Mouse (Mus musculus) forebrain, embryonic 11.5 days (tissue): Measurements from ENCODE around the gene Dysf. TPM values are rescaled to one million over a fixed set of nuclear protein-coding genes. Genes with fewer than 3 reads are reported as not detected.

Experiments
- ATAC-seq: fragments of 200-750 bp; cut with Nextera tagmentation; replicated peaks from 2 replicates; pipeline ENCODE4 v1.8.0; 2017; ENCODE audit warnings: moderate TSS enrichment; ENCODE audit not compliant: low FRiP score
- DNase-seq: peaks from one replicate; pipeline ENCODE4 v3.0.0-alpha.2; 2017; ENCODE audit warnings: low spot score
- H3K27ac ChIP-seq: fragments of 300-500 bp; sonication (generic); 2 replicates; pipeline ENCODE4 v1.5.1; 2014; ENCODE audit warnings: low read depth, low read length
- H3K27me3 ChIP-seq: fragments of 300-500 bp; sonication (generic); 2 replicates; pipeline ENCODE4 v1.6.1; 2014; ENCODE audit warnings: mild to moderate bottlenecking, low read length, mixed read lengths; ENCODE audit not compliant: control insufficient read depth, insufficient read depth
- H3K36me3 ChIP-seq: fragments of 300-500 bp; sonication (generic); 2 replicates; pipeline ENCODE4 v1.6.1; 2014; ENCODE audit warnings: mild to moderate bottlenecking, low read length, moderate library complexity, mixed read lengths; ENCODE audit not compliant: control insufficient read depth, insufficient read depth
- H3K4me1 ChIP-seq: fragments of 300-500 bp; sonication (generic); replicated peaks from 2 replicates; pipeline ENCODE4 v1.6.1; 2014; ENCODE audit warnings: low read length, mixed read lengths; ENCODE audit not compliant: control insufficient read depth, insufficient read depth
- H3K4me2 ChIP-seq: fragments of 300-500 bp; sonication (generic); 2 replicates; pipeline ENCODE4 v1.6.1; 2014; ENCODE audit warnings: low read depth, mild to moderate bottlenecking, low read length, moderate library complexity, mixed read lengths; ENCODE audit not compliant: severe bottlenecking
- H3K4me3 ChIP-seq: fragments of 300-500 bp; sonication (generic); 2 replicates; pipeline ENCODE4 v1.5.1; 2014; ENCODE audit warnings: low read depth, low read length
- H3K9ac ChIP-seq: fragments of 300-500 bp; sonication (generic); 2 replicates; pipeline ENCODE4 v1.6.1; 2014; ENCODE audit warnings: low read length
- H3K9me3 ChIP-seq: fragments of 300-500 bp; sonication (generic); 2 replicates; pipeline ENCODE4 v1.6.1; 2016; ENCODE audit warnings: low read length, mixed read lengths; ENCODE audit not compliant: control insufficient read depth
- WGBS: fragments of 180-500 bp; shearing (Covaris S2); extraction: QIAGEN DNeasy Blood & Tissue Kit; methylation state at CpG from one replicate; pipeline ENCODE4 v1.1.7; 2014; 5-methylcytosine and 5-hydroxymethylcytosine counted together
- polyA plus RNA-seq: library from polyadenylated mRNA; unstranded; fragments of >200 nt; fragmentation: Nextera tagmentation; extraction: Ambion mirVana; gene quantifications from 2 replicates; pipeline ENCODE4 v1.2.1, GENCODE M21; 2014

Gene Dysf
- polyA plus RNA-seq, 1 experiment from 2014 or later: 3.4 TPM

DNA sequence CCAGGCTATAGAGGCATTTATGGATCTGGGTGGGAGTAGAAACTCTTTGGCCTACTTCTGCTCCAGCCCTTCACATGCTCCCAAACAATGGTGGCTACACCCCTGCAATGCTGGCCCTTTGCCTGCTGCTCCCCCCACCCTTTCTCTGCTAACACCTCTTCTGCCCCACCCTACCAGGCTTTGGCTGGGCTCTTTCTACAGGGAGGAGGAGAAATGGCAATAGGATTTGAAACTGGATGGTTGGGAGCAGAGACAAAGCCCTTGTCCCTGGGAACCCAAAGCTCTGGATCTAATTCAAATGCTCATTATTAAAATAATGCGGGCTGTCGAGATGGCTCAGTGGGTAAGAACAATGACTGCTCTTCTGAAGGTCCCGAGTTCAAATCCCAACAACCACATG, 72.2 kb downstream of the Dysf start:
- Histone ChIP-seq H3K4me1 (no peaks in the 10 kb centered on the region), H3K9ac (no peak overlapping the region), H3K4me3 (no peak overlapping the region), H3K36me3 (no peaks in the 10 kb centered on the region), H3K27ac (no peak overlapping the region), H3K9me3 (no peaks in the 10 kb centered on the region), H3K27me3 (no peaks in the 10 kb centered on the region), H3K4me2 (no peak overlapping the region)
- 62% methylated on average over 3 of the region's 3 CpGs for WGBS
- ATAC-seq (no peak), DNase-seq (no peak)

DNA sequence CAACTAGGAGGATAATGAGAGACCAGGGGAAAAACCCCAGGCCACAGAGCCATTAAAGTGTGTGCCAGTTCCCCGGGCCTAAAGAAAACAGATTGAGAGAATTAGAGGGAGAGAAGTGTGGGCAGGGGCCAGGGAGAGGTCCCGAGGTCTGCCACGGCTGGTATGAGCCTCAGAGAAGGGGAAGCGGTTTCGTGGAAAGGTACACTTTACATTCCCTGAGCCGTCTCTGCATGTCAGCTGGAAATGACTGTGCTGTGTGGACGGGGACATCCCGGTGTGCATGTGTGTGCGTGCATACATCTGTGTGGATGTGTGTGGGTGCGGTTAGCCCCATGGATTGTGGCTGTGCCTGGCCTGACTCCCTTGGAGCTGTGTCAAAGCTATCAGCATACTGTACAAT, 76.4 kb downstream of the Dysf start:
- Histone ChIP-seq H3K4me2 (no peak overlapping the region), H3K36me3 (no peaks in the 10 kb centered on the region), H3K4me1 (no peaks in the 10 kb centered on the region), H3K27me3 (no peaks in the 10 kb centered on the region), H3K4me3 (no peak overlapping the region), H3K9me3 (no peaks in the 10 kb centered on the region), H3K9ac (no peak overlapping the region), H3K27ac (no peak overlapping the region)
- no peak for ATAC-seq
- 82% methylated on average over 10 of the region's 10 CpGs for WGBS
- no peak for DNase-seq

DNA sequence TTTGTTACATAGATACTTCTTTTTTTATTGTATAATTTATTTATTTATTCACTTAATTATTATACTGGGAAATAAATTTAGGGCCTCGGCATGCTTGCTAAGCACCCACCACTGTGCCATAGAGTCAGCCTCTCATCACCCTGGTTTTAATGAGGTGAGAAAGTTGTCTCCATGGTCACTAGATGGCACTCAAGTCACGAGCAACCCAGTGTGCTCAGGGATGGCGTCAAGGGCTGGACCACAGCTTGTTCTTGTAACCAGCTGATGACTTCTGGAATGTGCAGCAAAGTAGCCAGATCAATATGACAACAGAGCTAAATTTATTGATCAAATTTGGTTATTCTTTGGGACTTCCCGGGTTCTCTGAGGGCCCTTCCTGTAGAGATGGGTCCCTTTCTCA, 85.1 kb downstream of the Dysf start:
- Histone ChIP-seq H3K36me3 (no peaks in the 10 kb centered on the region), H3K27me3 (no peaks in the 10 kb centered on the region), H3K9ac (no peak overlapping the region), H3K27ac (no peak overlapping the region), H3K4me1 (no peaks in the 10 kb centered on the region), H3K4me2 (no peak overlapping the region), H3K4me3 (no peak overlapping the region), H3K9me3 (no peaks in the 10 kb centered on the region)
- ATAC-seq (no peak; the same call in 1 of the 2 replicates), DNase-seq (peak; percentile 71)
- WGBS: 29% methylated on average over 4 of the region's 4 CpGs

DNA sequence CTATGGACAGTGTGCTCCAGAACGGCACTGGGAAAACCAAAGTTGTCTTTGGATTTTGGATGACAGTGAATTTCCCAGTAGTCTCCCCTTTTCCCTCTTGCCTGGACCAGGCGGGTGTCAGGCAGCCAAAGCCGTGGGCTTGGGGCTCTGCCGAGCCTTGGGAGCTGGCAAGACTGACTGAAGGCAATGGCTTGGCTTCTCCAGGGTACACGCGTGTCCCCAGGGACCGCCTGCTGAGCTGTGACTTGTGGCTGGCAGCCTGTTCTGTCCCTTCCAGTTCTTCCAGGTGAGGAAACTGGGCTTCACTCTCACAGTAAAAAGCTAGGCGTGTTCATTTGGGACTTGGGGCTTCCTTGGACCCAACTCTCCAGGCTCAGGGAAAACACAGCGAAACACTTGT, 86.1 kb downstream of the Dysf start:
- H3K4me1 ChIP-seq: no peaks in the 10 kb centered on the region
- H3K4me2 ChIP-seq: no peak overlapping the region
- H3K9ac ChIP-seq: no peak overlapping the region
- ATAC-seq (no peak), DNase-seq (no peak)
- no peaks in the 10 kb centered on the region for H3K36me3 ChIP-seq
- H3K27me3 ChIP-seq: no peaks in the 10 kb centered on the region
- H3K27ac ChIP-seq: no peak overlapping the region
- no peak overlapping the region for H3K4me3 ChIP-seq
- WGBS: 90% methylated on average over 9 of the region's 9 CpGs
- no peaks in the 10 kb centered on the region for H3K9me3 ChIP-seq

DNA sequence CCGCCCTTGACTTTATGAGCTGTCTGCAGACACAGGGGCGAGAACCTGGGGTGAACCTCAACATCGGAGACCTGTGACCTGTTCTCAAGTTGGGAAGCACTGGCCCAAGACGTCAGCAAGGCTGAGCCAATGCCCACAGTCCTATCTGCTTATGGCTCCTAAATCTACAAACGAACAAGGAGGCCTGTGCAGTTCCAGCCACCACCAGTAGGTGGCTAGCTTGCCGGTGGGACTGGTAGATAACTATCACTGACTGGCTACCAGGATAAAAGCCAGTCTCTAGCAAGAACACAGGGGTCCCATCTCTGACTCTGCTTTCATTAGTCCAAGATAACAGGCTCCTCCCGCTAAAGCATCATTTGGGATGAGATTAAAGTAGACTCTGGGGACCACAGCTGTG, 86.6 kb downstream of the Dysf start:
- H3K4me1 ChIP-seq: no peaks in the 10 kb centered on the region
- WGBS: 19% methylated on average over 7 of the region's 7 CpGs
- DNase-seq (peak; percentile 87), ATAC-seq (no peak)
- no peaks in the 10 kb centered on the region for H3K9me3 ChIP-seq
- H3K9ac ChIP-seq: no peak overlapping the region
- no peak overlapping the region for H3K4me2 ChIP-seq
- H3K4me3 ChIP-seq: no peak overlapping the region
- H3K36me3 ChIP-seq: no peaks in the 10 kb centered on the region
- H3K27ac ChIP-seq: no peak overlapping the region
- no peaks in the 10 kb centered on the region for H3K27me3 ChIP-seq

DNA sequence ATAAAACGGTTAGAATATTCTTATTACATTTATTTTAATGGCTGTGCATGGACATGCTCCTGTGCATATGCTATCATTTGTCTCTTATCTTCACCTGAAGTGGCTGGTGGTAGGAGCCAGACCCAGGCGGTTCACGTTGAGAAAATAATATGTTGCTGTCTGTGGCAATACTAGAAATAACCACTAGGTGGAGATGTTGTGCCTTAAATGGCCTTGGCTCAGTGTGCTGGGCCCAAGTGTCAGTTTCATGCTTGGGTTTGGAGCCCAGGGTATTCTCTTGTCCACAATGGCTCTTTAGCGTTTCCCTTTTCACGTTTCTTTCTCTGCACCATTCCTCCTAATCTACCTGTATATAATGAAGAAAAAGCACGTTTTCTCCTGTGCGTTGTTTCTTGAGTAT, 87.5 kb downstream of the Dysf start:
- Histone ChIP-seq H3K4me1 (no peaks in the 10 kb centered on the region), H3K27ac (no peak overlapping the region), H3K4me3 (no peak overlapping the region), H3K9ac (no peak overlapping the region), H3K27me3 (no peaks in the 10 kb centered on the region), H3K9me3 (no peaks in the 10 kb centered on the region), H3K36me3 (no peaks in the 10 kb centered on the region), H3K4me2 (no peak overlapping the region)
- DNase-seq: no peak
- 15% methylated on average over 7 of the region's 7 CpGs for WGBS
- ATAC-seq: peak; percentile 67

DNA sequence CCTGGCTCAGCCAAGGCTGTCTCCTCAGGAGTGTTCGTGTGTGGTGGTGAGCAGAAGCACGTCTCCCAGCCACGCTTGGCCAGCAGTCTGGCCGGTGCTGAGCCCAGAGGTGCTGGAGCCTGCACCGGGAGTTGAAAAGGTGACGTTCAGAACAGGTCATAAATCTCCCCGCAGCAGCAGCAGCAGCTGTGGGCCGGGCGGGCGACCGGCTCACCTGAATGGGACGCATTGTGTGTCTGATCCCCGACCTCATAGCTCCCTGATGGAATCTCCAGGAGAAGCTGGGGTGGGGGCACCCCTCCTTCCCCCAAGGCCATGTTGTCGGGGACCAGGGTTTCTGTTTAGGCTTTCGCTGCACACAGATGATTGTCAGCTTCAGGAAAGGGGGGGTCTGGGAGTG, 93.6 kb downstream of the Dysf start:
- H3K4me3 ChIP-seq: no peak overlapping the region
- H3K4me2 ChIP-seq: no peak overlapping the region
- no peak overlapping the region for H3K9ac ChIP-seq
- no peak overlapping the region for H3K27ac ChIP-seq
- peaks cover 8% of the 10 kb centered on the region; the same call in 1 of the 2 replicates for H3K4me1 ChIP-seq
- H3K27me3 ChIP-seq: peaks cover 3% of the 10 kb centered on the region; the same call in 1 of the 2 replicates
- no peaks in the 10 kb centered on the region for H3K9me3 ChIP-seq
- no peak for ATAC-seq
- DNase-seq: no peak
- H3K36me3 ChIP-seq: no peaks in the 10 kb centered on the region
- 63% methylated on average over 15 of the region's 15 CpGs for WGBS

DNA sequence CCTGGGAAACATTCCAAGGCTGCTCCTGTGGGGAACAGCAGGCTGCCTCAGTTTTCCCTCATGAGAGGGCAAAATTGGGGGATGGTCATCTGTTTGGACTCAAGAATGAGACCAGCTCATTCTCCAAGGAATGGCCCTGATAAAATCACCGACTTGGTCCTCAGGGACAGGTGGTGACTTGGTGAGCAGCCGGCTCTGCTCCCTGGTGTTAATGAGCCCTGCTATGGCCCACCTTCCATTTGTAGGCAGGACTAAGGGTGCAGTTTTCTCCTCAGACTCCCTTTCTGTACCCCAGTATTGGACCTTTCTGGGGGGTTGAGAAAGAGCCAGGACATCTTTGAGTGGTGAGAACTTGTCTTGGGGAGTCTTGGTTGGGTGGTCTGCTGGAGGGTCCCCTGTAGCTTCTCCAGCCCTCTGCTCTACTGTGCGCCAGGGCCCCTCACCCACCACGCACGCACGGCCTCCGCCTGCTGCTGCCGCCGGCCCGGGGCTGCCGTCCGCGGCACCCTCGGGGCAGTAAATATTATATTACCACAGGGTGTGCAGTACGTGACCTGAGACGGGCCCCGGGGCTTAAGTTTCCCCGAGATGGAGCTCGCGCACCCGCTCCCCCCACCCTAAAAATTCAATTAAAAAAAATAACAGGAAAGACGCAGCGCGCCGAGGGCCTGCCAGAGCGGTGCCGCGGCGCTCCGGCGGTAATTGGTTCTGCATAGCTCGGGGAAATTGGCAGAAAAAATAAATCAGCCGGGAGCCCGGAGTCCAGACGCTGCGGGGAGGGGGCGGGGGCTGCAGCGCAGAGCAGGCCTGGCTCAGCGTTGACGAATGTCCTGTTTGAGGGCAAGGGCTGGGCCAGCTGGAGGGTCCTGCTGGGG, 97.0 kb downstream of the Dysf start:
- Histone ChIP-seq H3K9ac (peak overlapping the region; percentile 49), H3K4me1 (peaks cover 8% of the 10 kb centered on the region; the same call in 1 of the 2 replicates), H3K36me3 (no peaks in the 10 kb centered on the region), H3K27me3 (peaks cover 3% of the 10 kb centered on the region; the same call in 1 of the 2 replicates), H3K4me2 (peak overlapping the region; percentile 71), H3K9me3 (no peaks in the 10 kb centered on the region), H3K27ac (no peak overlapping the region), H3K4me3 (peak overlapping the region; percentile 41)
- peak; percentile 81 for DNase-seq
- ATAC-seq: peak; percentile 85
- WGBS: 2% methylated on average over 40 of the region's 40 CpGs

DNA sequence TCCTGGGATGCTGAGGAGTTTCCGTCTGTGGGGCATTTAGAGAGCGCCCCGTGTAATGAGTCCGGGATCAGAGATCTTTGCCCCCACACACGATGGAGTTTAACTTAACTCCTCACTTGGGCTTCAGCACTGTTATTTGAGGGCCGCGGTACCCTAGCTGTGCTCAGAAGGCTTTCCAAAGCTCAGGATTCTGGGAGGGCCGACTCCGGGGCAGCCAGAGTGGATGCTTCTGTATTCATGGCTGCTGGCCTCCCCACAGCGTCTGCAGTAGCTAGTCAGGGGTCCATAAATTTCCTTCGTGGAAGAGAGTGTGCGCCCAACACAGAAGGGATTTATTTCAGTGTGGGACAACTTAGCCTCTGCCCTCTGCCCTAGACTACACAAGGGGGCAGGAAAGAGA, 97.7 kb downstream of the Dysf start:
- Histone ChIP-seq H3K27me3 (peaks cover 3% of the 10 kb centered on the region; the same call in 1 of the 2 replicates), H3K36me3 (no peaks in the 10 kb centered on the region), H3K9ac (peak overlapping the region; percentile 49), H3K27ac (no peak overlapping the region), H3K9me3 (no peaks in the 10 kb centered on the region), H3K4me3 (peak overlapping the region; percentile 41), H3K4me2 (peak overlapping the region; percentile 71), H3K4me1 (peaks cover 8% of the 10 kb centered on the region; the same call in 1 of the 2 replicates)
- peak; percentile 60 for DNase-seq
- peak; percentile 47 for ATAC-seq
- 8% methylated on average over 12 of the region's 12 CpGs for WGBS
